Mouse (Mus musculus): ENCODE data around the gene Syngr3. TPM values are rescaled to one million over a fixed set of nuclear protein-coding genes. Genes with fewer than 3 reads are reported as not detected.
"Not testable (repeated sequence)": the region's sequence is repeated elsewhere in the genome, so short reads cannot be mapped to it uniquely, and the experiment has no call there.

The Syngr3 gene
- total RNA-seq, 2 experiments from 2014 or later = 164 to 176 TPM

GRCm38 (mm10) chr17:24677500-24678080, 12.2 kb downstream of the Syngr3 start:
- intact Hi-C loops (cut with DNase I) = no loop called here
- DNase-seq = no peak

GRCm38 (mm10) chr17:24676877-24677276, 12.9 kb downstream of the Syngr3 start:
- intact Hi-C loops (cut with DNase I) = no loop called here
- no peak for DNase-seq

- intact Hi-C loops (cut with DNase I) = no loop called here
- DNase-seq = peak; percentile 77
These were observed 13.6 kb downstream of the Syngr3 start for GRCm38 (mm10) chr17:24676187-24676586.

- no peak for DNase-seq
- intact Hi-C loops (cut with DNase I) = no loop called here
These were observed 15.5 kb downstream of the Syngr3 start for GRCm38 (mm10) chr17:24674277-24674676.

- DNase-seq = no peak
- intact Hi-C loops (cut with DNase I) = no loop called here
These were observed 17.6 kb downstream of the Syngr3 start for GRCm38 (mm10) chr17:24672141-24672540.

GRCm38 (mm10) chr17:24671346-24671745, 18.4 kb downstream of the Syngr3 start:
- intact Hi-C loops (cut with DNase I) = no loop called here
- no peak for DNase-seq

- no peak for DNase-seq
- intact Hi-C loops (cut with DNase I) = no loop called here
These were observed 19.4 kb downstream of the Syngr3 start for GRCm38 (mm10) chr17:24670246-24670844.

GRCm38 (mm10) chr17:24669545-24670245, 20.1 kb downstream of the Syngr3 start, which contains the start of gene Zfp598:
Zfp598 (plus strand) TSS chr17:24669687.
- peak; percentile 94 for DNase-seq
- intact Hi-C loops (cut with DNase I) = no loop called here

GRCm38 (mm10) chr17:24669214-24669544, 20.6 kb downstream of the Syngr3 start:
- DNase-seq; intact Hi-C loops (cut with DNase I): not testable (repeated sequence)

- peak; percentile 55 for DNase-seq
- intact Hi-C loops (cut with DNase I) = no loop called here
These were observed 22.3 kb downstream of the Syngr3 start for GRCm38 (mm10) chr17:24667416-24667815.

GRCm38 (mm10) chr17:24667011-24667410, 22.7 kb downstream of the Syngr3 start:
- DNase-seq; intact Hi-C loops (cut with DNase I): not testable (repeated sequence)

- no peak for DNase-seq
- intact Hi-C loops (cut with DNase I) = no loop called here
These were observed 31.6 kb downstream of the Syngr3 start, which contains the start of gene Npw for GRCm38 (mm10) chr17:24658017-24658758. Npw (minus strand) TSS chr17:24658457.

GRCm38 (mm10) chr17:24654969-24655368, 34.8 kb downstream of the Syngr3 start:
- DNase-seq = no peak
- intact Hi-C loops (cut with DNase I) = no loop called here

GRCm38 (mm10) chr17:24653967-24654710, 35.6 kb downstream of the Syngr3 start:
- intact Hi-C loops (cut with DNase I) = no loop called here
- DNase-seq = peak; percentile 78

- DNase-seq = no peak
- intact Hi-C loops (cut with DNase I) = no loop called here
These were observed 37.9 kb downstream of the Syngr3 start for GRCm38 (mm10) chr17:24651835-24652234.

- intact Hi-C loops (cut with DNase I) = no loop called here
- DNase-seq = no peak
These were observed 39.0 kb downstream of the Syngr3 start for GRCm38 (mm10) chr17:24650766-24651165.

- DNase-seq = peak; percentile 65
- intact Hi-C loops (cut with DNase I) = no loop called here
These were observed 39.6 kb downstream of the Syngr3 start, which contains the start of gene Slc9a3r2 for GRCm38 (mm10) chr17:24650070-24650616. Slc9a3r2 (minus strand) TSS chr17:24650327.

- peak; percentile 26 for DNase-seq
- intact Hi-C loops (cut with DNase I) = no loop called here
These were observed 40.1 kb downstream of the Syngr3 start for GRCm38 (mm10) chr17:24649581-24650069.

GRCm38 (mm10) chr17:24648731-24649377, 40.9 kb downstream of the Syngr3 start:
- no peak for DNase-seq
- intact Hi-C loops (cut with DNase I) = no loop called here

Measured in left cerebral cortex, postnatal 4 days (tissue).